Mouse (Mus musculus): ENCODE data around the gene Asgr2.
"Not testable (repeated sequence)": the region's sequence is repeated elsewhere in the genome, so short reads cannot be mapped to it uniquely, and the experiment has no call there.

Gene Asgr2

DNA sequence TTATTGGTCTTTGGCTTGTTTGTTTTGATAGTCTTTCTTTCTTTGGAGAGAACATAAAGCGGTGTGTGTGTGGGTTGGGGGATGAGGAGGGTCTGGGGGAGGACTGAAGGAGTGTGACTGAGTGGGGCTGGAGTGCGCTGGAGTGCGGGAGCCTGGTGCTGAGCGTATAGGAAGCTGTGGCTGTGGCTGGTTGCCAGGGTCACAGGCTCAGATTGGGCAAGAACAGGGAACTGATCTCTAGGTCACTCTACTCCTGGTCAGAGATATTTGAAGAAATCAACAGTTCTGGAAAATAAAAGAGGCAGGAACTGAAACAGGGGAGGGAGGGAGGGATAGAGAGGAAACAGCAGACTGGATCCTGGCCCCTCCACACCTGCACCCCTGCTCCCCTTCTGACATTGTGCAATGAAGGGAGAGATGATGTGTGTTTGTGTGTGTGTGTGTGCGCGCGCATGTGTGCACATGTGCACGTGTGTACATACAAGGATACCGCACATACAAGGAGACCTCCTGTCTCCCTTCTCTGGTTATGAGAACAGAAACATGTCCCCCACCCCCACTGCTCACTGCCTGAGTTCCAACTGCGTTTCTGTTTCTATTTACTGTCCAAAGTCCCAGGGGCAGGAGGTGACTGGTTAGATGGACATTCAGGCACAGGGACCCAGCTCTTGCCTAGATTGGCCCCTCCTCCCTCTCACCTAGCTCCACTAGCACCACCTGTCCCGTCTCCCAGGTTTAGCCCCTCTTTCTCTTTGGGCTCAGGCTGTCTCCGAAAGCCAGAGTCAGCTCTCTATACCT lies at the start of gene Asgr2:
Gene Asgr2, plus strand, starts transcription at position 659 of the 798 bp plus-strand sequence.
- DNase-seq (ENCODE audit: low read depth, low spot score) = no peak

DNA sequence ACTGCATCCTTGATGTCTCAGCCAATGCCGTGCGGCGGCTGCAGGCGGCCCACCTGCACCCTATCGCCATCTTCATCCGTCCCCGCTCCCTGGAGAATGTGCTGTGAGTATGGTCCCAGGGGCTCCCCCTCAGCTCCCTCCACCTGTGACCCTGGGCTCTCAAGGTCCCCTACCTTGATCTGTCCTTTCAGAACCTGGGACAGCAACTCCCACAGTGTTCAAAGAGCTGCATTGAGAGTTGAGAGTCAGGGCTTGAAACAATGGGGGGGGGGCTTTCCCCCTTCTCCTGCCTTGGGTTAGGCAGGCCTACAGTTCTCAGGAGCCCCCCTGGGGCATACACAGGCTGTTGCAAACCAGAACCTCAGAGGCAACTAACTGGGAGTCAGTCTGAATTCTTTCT lies 48.8 kb upstream of the Asgr2 start:
- DNase-seq (ENCODE audit: low read depth, low spot score) = no peak

DNA sequence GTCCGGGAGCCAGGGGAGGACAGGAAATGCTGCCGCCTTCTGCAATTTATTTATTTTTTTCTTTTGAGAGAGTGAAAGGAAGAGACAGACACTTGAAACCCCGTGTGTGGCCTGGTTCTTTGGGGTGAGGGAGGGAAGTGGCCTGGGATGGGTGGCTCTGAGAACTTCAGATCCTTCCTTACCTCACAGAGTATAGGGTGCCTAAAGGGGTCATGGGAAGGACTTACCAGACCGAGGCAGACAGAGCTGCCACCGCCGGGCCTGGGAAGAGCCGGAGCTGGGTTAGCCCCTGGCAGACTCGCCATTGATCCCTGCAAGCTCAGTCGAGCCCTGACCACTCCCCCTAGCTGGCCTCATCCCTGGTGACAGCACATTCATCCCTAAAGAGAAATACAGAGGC lies 47.0 kb upstream of the Asgr2 start:
- DNase-seq (ENCODE audit: low read depth, low spot score) = no peak

DNA sequence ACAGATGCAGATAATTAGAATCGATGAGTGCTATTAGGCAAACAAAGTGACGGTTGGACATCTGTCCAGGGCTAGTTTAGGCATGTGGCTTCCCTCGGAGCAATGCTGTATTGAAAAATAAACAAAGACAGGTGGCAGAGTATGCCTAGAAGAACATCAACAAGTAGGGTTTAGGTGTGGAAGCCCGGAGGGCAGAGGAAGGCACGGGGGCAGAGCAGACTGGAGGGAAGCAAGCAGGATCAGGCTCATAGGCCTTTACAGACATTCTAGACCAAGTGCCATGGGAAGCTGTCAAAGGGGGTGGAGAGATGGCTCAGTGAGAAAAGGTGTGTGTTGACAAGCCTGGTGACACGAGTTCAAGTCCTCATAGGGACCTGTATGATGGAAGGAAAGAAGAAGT lies 43.1 kb upstream of the Asgr2 start:
- no peak for DNase-seq (ENCODE audit: low read depth, low spot score)

DNA sequence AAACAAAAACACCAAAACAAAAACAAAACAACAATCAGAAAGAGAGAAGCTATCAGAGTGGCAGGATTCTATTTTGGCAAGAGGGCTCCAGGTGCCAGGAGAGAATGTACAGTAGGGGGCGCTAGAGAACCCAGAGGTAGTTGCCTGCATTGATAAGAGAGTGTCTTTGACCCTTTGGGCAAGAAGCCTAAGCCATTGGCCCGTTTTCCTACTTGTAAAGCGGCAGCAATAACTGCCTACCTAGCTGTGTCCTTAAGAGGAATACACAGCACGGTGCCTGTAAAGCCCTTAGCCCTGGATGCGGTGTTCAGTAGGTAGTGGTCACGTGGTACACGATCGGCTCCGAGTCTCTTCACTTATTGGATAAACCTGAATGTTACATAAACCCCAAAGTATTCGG lies 42.6 kb upstream of the Asgr2 start:
- DNase-seq (ENCODE audit: low read depth, low spot score) = no peak

DNA sequence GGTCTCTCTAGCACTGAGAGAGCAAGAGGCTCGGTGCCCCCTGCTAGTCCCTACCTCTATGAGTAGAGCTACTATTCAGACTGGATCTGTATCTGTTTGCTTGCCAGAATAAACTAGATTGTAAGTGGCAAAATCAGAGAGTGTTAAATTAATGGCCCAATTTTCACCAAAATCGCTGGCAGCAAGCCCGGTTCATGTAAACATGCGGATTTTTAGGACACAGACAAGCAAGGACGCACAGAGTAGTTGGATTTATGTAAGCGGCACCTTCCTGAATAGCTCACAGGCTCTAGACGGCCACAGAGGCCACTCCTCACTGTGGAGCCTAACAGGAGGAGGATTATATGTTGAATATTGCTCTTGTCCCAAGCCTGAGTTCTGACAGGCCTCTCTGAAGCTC lies 39.3 kb upstream of the Asgr2 start:
- DNase-seq (ENCODE audit: low read depth, low spot score) = no peak

DNA sequence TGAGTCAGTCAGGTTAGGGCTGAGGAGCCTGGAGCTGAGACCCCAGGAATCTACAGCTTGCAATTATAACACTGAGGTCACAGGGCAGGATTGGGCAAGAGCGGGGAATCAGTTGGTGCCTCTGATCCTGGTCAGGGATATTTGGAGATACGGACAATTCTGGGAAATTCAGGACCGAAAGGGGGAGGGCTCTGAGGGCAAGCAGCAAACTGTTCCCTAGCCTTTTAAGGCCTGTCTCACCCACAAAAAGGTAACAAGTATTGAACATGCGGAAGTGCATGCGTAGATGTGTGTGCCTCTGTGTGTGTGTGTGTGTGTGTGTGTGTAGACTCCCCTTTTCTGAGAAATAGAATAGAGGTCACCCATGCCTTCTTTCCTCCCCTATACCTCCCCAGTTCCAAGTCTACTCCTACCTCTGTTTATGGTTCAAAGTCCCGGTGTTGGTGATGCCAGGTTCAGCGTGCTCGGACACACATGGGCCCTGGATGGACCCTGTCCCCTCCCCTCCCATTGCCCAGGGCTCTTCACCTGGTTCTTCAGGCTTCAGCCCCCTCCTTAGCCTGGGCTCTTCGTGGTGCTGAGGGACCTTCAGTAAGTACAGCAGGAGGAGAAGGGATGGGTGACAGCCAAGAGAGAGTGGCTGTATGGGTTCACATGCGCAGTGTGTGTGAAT lies 38.4 kb upstream of the Asgr2 start, which contains the start of gene Asgr1:
Gene Asgr1, plus strand, starts transcription at position 188 of the 673 bp plus-strand sequence.
- DNase-seq (ENCODE audit: low read depth, low spot score) = no peak

DNA sequence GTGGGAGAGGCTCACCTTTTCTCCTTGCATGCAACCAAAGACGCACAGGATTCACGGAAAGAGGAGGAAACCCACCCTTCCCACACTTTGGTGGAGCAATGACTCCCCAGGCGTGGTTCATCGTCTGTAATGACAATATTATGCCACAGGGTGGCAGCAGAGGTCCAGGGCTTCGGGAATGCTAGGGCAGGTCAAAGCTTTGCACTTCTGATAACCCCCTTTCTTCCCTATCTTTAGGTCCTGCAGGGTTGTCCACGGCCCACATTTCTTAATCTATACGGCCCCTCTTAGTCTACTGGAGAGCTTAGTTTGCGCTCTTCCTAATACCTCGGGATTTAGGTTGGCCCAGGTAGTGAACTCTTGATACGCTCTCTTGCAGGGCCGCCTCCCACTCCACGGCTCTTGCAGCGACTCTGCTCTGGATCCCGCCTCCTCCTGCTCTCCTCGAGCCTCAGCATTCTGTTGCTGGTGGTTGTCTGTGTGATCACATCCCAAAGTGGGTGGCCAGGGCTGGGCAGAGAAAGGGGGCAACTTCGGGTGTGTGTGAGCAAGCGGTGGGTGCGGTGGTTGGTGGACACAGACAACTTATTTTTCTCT lies 36.7 kb upstream of the Asgr2 start:
- peak; percentile 79 for DNase-seq (ENCODE audit: low read depth, low spot score)

DNA sequence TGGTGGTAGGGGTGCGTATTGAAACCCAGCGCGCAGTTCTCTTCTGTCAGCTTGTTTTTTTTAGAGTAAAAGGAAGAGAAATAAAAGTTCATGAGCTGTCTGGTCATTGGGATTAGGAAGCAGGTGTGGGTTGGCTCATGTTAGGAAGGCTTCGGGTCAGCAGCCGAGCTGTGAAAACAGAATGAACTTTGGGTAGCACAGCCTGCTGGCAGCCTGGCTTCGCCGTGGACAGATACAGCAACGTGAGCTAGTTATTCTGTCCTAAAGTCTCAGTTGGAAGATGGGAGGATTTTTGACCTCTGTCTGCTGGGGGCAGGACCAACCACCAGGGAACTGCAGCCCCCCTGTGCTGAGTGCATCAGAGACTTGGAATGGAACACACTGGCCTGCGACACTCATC lies 34.6 kb upstream of the Asgr2 start:
- DNase-seq (ENCODE audit: low read depth, low spot score) = no peak

DNA sequence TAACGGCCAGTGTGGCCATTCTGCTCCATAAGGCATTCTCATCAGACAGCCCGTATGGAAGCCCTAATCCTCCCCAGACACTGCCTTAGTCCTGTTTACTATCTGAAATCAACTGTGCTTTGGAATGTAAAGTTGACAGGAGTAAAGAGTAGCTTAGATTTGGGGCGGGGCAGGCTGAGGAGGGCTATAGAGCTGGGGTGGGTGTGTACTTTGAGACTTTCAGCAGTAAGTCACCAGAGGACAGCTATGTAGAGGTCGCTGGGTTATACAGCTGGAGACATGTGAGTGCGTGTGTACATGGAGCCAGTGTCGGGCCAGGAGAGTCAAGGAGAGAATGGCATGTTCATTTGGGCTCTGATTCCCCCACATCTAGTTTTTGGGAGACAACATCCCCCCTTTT lies 32.5 kb upstream of the Asgr2 start:
- DNase-seq (ENCODE audit: low read depth, low spot score) = no peak

DNA sequence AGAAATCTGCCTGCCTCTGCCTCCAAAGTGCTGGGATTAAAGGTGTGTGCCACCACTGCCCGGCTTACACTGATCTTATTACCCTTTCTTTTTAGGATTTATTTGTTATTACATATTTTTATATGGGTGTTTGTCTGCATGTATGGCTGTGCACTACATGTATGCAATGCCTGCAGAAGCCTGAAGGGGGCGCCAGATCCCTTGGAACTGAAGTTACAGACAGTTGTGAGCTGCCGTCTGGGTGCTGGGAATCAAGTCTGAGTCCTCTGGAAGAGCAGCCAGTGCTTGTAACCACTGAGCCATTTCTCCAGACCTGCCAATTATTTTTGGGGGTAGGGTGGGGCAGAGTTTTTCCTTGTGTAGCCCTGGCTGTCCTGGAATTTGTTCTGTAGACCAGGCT lies 29.4 kb upstream of the Asgr2 start:
- no peak for DNase-seq (ENCODE audit: low read depth, low spot score)

DNA sequence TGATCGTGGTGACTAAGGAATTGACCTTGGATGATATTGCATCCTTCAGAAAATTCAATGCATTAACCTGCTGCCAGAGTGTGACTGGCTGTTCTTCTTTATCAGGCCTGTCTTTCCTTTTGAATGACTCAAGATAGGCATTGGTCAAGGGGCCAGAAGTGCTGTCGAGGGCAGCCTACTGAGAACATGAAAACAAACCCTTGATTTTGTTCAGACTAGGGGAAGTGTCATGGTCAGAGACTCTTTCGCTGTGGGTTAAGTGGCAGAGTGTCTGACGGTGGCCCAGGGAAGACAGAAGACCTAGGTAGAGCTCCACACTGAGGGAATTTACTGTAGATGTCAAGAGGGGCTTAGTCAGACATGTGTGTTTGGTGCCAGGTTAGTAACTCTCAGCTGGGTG lies 25.7 kb upstream of the Asgr2 start:
- DNase-seq (ENCODE audit: low read depth, low spot score) = no peak

DNA sequence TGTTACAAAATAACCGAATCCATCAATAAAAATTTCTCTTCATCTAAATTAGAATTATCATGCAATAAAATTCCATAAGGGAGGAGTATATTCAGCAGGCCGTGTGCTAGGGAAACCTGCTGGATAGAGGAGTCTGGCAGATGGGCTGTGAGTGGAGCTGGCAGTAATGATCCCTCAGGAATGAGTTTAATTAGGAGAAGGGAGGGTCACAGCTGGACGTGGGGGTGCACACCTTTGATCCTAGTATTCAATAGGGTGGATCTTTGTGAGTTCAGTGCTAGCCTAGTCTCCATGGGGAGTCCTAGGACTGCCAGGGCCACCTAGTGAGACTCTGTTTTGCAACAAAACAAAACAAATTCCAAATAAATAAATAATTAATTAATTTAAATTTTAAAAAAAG lies 24.2 kb upstream of the Asgr2 start:
- DNase-seq (ENCODE audit: low read depth, low spot score) = no peak

DNA sequence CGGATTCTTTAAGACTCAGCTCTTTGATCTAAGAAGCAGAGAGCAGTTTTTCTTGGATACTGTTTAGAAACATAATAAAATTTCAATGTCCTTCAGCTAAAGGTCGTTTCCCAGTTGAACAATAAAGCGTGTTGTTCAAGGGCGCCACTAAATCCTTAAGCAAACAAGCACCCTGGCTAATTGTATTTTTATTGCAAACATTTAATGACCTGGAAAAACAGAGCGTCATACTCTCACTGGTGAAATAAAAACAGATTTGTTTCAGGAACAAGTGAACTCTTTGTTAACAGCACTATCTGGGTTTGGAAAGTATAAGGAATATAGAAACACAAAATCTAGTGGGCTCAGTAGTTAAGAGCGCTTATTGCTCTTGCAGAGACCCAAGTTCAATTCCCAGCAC lies 22.4 kb upstream of the Asgr2 start:
- peak; percentile 71 for DNase-seq (ENCODE audit: low read depth, low spot score)

DNA sequence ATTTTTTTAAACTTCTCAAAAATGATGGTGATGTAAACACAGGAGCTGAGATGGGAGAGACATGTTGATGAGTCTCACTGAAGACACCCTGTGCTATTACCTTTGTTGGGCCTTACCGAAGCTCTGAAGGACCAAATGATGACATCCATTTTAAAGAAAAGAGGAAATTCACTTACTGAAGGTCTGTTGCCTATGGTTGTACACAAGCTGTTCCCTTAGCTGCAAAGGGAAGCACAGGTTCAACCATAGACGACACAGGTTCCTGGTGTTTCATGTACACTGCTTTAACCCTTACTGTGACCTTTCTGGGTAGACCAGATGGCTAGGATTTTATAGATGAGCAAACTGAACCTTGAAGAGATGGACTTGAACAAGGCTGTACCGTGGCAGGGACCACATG lies 21.8 kb upstream of the Asgr2 start:
- DNase-seq (ENCODE audit: low read depth, low spot score) = not testable (repeated sequence)

DNA sequence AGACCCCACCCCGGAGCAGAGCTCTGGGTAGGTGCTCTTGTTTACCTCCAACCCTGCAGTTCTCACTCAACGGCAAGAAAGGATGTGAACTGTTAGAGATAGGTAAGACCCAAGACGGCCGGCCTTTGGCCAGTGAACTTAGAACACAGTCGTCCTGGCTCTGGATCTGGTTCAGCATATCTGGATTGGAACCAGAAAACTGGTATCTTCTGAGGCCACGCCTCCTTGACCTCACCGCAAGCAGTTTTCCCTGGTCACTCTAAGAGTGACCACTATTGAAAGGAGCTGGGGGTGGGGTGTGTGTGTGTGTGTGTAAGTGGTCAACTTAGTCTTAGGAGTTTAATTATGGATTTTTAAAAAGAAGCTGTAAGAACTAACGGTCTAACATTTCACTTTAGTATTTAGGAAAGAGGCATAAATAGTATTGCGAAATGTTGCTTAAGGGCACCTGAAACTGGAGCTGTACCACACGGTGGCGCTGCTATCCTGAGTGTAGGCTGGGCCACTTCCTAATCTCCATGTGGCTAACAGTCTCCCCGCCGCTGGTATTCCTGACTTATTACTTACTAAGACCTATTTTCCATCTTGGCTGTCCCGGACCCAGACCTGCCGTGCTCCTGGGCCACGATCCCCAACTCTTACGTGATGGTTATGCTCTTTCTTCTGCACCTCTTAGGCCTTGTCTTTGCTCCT lies 17.9 kb upstream of the Asgr2 start:
- DNase-seq (ENCODE audit: low read depth, low spot score) = peak; percentile 78

DNA sequence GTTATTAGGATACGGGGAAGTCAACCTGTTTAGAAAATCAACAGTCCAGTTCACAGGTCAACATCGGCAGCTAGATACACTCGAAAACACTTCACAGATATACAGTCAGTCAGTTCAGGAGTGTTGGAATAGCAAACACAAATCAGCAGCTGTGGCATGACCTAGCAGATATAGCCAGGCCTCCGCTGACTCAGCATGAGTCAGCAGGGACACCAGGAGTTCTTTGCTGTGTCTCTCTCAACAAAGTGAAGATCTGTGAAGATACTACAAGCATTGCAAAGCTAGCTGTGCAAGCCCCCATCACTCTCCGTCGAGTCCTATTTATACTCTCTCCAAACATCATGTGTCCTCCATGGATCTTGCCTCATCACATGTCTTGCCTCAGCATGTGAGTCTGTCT lies 16.9 kb upstream of the Asgr2 start:
- DNase-seq (ENCODE audit: low read depth, low spot score) = no peak

DNA sequence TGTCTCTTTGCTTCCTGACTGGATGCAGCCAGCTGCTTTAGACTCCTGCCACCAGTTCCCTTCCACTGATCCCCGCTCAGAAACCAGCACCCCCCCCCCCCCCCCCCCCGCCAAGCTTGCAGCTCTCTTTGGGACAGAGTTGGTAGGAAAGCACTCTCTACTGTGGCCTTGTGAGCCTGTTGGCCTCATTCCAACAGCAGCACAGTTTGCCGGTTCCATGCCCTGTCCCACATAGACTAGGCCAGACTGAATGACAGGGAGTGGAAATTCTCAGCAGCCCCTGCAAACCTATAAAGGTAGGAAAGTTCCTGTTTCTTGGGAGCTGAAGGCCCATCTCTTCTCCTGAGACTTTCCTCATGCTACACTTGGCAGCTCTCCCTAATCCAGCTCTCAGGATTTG lies 15.0 kb upstream of the Asgr2 start:
- DNase-seq (ENCODE audit: low read depth, low spot score) = no peak

DNA sequence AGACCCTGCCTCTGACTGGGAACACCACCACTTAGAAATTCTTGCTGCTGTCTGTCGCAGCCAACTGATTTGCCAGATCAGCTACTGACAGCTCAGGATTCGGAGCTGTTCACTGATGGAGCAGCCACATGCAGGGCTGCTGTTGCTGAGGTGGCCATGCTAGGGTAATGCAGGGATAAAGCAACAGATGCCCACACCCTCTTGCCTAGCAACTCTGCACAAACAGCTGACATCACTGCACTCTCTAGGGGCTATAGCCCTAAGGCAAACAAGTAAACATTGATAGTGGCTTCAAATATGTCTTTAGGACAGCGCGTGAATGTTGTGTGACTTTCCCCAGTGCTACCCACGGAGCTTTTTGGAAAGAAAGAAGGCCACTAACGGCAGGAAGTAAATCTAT lies 13.3 kb upstream of the Asgr2 start:
- no peak for DNase-seq (ENCODE audit: low read depth, low spot score)

DNA sequence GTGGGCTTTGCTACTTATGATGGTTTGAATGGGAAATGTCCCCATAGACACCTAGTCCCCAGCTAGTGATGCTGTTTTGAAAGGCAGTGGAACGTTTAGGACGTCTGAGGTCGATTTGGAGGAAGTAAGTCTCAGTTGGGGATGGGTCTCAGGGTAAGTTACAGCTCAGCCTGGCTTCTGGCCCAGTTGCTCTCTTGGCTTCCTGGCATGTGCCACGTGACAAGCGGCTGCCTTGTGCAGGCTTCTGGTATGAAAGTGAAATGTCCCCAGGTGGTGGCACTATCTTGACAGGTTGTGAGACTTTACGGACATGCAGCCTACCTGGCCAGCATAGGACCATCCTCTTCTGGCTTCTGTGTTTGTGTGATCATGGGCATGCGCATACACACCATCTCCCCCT lies 12.5 kb upstream of the Asgr2 start:
- no peak for DNase-seq (ENCODE audit: low read depth, low spot score)

DNA sequence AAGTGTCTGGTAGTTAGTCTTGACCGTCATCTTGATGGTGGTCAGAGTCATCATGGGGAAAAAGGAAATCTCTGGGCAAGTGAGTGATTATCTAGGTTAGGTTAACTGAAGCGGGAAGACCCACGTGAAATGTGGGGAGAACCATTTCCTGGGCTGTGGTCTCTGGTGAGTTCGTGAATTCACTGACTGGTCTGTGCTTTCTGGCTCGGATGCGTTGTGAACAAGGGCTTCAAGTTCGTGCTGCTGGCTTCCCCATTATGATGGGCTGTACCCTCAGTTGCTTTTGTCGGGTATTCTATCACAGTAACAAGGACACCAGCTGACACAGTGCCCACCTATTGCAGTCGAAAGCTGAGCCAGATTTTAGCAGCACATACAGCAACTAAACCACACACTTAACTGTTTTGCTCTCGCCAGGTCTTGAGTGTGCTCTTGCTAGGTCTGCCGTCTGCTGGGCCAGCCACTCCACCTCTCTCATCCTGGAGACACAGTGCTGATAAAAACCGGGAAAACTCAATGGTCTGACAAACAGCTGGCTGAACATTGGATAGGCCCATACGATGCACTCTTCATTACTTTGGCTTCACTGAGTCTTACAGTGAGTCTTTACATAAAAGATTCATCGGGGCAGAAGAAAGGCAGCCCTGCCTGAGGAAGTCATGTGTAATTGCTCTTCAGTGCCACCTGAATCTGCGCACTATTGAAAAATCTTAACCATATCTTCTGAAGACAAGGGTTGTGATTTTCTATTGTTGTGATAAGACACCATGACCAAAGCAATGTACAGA lies 11.4 kb upstream of the Asgr2 start:
- DNase-seq (ENCODE audit: low read depth, low spot score) = no peak

DNA sequence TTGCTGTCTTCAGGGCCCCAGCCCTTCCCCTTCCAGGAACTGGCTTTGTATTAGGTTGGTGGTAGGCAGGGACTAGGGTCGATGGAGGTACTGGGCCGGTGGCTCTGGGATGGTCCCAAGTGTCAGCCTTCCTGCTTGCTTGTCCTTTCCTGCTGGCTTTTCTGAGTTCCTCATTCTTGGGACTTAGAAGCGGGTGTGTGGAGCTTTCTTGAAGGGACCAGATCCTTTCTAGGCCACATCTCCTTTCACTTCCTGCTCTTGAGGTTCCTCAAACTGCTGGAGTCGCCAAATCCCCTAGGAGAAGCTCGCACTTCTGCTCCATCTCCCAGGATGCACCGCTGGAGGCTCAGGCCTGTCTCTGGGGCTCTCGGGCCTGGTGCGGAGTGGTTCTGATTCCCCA lies 7.9 kb upstream of the Asgr2 start:
- no peak for DNase-seq (ENCODE audit: low read depth, low spot score)

Measured in forelimb bud, embryonic 11.5 days (tissue).